Mouse (Mus musculus) liver, adult 2 months (tissue): ENCODE measurements around the gene Fam193b. TPM values are rescaled to one million over a fixed set of nuclear protein-coding genes. Genes with fewer than 3 reads are reported as not detected.
"Not testable (repeated sequence)": the region's sequence is repeated elsewhere in the genome, so short reads cannot be mapped to it uniquely, and the experiment has no call there.

Experiments used
- DNase-seq: peaks from one replicate; pipeline ENCODE4 v3.0.0-alpha.2; 2011; ENCODE audit warnings: low read depth, low spot score; ENCODE audit errors: extremely low read depth
- H3K27ac ChIP-seq: fragments of 200-500 bp; replicated peaks from 2 replicates; pipeline ENCODE4 v1.5.1; 2012; ENCODE audit warnings: low read depth, mild to moderate bottlenecking, control low read depth, inconsistent platforms, low read length; ENCODE audit not compliant: insufficient read depth
- H3K27me3 ChIP-seq: fragments of 200-500 bp; 2 replicates; pipeline ENCODE4 v1.6.1; 2012; ENCODE audit warnings: mild to moderate bottlenecking, moderate library complexity, low read length, inconsistent platforms; ENCODE audit not compliant: control insufficient read depth, insufficient read depth
- H3K36me3 ChIP-seq: fragments of 200-500 bp; 2 replicates; pipeline ENCODE4 v1.6.1; 2012; ENCODE audit warnings: low read length, inconsistent platforms; ENCODE audit not compliant: control insufficient read depth, insufficient read depth
- H3K4me1 ChIP-seq: fragments of 200-500 bp; 2 replicates; pipeline ENCODE4 v1.6.1; 2011; ENCODE audit warnings: low read length; ENCODE audit not compliant: control insufficient read depth, insufficient read depth
- H3K4me3 ChIP-seq: fragments of 200-500 bp; 2 replicates; pipeline ENCODE4 v1.5.1; 2011; ENCODE audit warnings: low read depth, mild to moderate bottlenecking, control low read depth, low read length, moderate library complexity; ENCODE audit not compliant: insufficient read depth
- H3K79me2 ChIP-seq: fragments of 200-500 bp; 2 replicates; pipeline ENCODE4 v1.6.1; 2012; ENCODE audit warnings: inconsistent platforms, mild to moderate bottlenecking, low read length, moderate library complexity; ENCODE audit not compliant: control insufficient read depth, insufficient read depth
- H3K9ac ChIP-seq: fragments of 200-500 bp; 2 replicates; pipeline ENCODE4 v1.6.1; 2012; ENCODE audit warnings: low read depth, mild to moderate bottlenecking, control low read depth, inconsistent platforms, low read length
- CTCF ChIP-seq: fragments of 200-500 bp; IDR thresholded peaks from 2 replicates; pipeline ENCODE4 v1.5.1; 2011; ENCODE audit warnings: low read depth, low read length, control low read depth
- POLR2A ChIP-seq: fragments of 200-500 bp; IDR thresholded peaks from 2 replicates; pipeline ENCODE4 v1.6.1; 2011; ENCODE audit warnings: low read length, control low read depth; ENCODE audit not compliant: insufficient read depth; ENCODE audit errors: extremely low read depth
- WGBS: fragments of 180-500 bp; shearing (Covaris S2); methylation state at CpG from one replicate; pipeline ENCODE4 v1.1.7; 2018; 5-methylcytosine and 5-hydroxymethylcytosine counted together
- polyA plus RNA-seq: library from polyadenylated mRNA; depleted of rRNA; stranded (reverse); fragments of >200 nt; gene quantifications from 2 replicates; pipeline ENCODE4 v1.2.3, GENCODE M21; 2012
- total RNA-seq: library from RNA; depleted of rRNA; stranded (reverse); fragments of >200 nt; gene quantifications from 2 replicates; pipeline ENCODE4 v1.2.3, GENCODE M21; 2014

Gene Fam193b
- total and polyA plus RNA-seq, 2 experiments = 11.7 to 67.8 TPM

GRCm38 (mm10) chr13:55575932-55576331 lies 5.0 kb upstream of the Fam193b start:
- H3K36me3 ChIP-seq = no peaks in the 10 kb centered on the region
- WGBS = 67% methylated on average over 5 of the region's 5 CpGs
- no peaks in the 10 kb centered on the region for H3K4me1 ChIP-seq
- no peak overlapping the region for H3K4me3 ChIP-seq
- H3K79me2 ChIP-seq = peaks cover 4% of the 10 kb centered on the region; the same call in 1 of the 2 replicates
- no peak overlapping the region for H3K9ac ChIP-seq
- no peak for DNase-seq
- H3K27ac ChIP-seq = no peak overlapping the region
- no peaks in the 10 kb centered on the region for H3K27me3 ChIP-seq
- no peak for TF ChIP-seq CTCF

GRCm38 (mm10) chr13:55574321-55574720 lies 3.4 kb upstream of the Fam193b start:
- H3K4me1 ChIP-seq = peaks cover 6% of the 10 kb centered on the region
- WGBS = 77% methylated on average over 5 of the region's 5 CpGs
- peaks cover 18% of the 10 kb centered on the region; the same call in 1 of the 2 replicates for H3K79me2 ChIP-seq
- no peaks in the 10 kb centered on the region for H3K27me3 ChIP-seq
- H3K36me3 ChIP-seq = no peaks in the 10 kb centered on the region
- no peak for TF ChIP-seq POLR2A
- TF ChIP-seq CTCF = no peak
- H3K9ac ChIP-seq = no peak overlapping the region
- no peak for DNase-seq
- no peak overlapping the region for H3K27ac ChIP-seq
- H3K4me3 ChIP-seq = no peak overlapping the region

DNA sequence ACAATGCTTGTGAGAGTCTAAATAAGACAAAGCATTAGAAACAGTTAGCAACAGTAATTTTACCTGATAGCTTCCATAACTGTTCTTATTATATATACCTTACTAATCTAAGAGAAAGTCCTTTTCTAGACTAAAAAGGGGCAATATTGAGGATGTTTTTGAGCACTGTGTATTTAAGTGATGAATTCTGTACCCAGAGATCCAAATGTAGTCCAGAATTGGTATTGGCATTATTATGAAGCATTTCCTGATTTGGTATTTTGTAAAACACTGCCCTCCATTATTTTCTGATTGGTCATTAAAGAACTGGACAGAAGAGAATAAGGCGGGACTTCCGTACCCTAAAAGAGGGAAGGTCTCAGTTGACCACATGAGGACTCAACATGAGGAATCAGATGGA lies 2.5 kb upstream of the Fam193b start, which contains the start of gene Tmed9:
TSS of gene Tmed9 (plus strand) at position 301 of the 400 bp plus-strand sequence.
- no peak for DNase-seq
- TF ChIP-seq POLR2A = no peak
- no peak for TF ChIP-seq CTCF
- no peak within 1 kb of the TSS for H3K4me3 ChIP-seq
- peaks cover 18% of the 10 kb centered on the region; the same call in 1 of the 2 replicates for H3K79me2 ChIP-seq
- H3K9ac ChIP-seq = no peak within 1 kb of the TSS
- peaks cover 6% of the 10 kb centered on the region for H3K4me1 ChIP-seq
- H3K27me3 ChIP-seq = no peaks in the 10 kb centered on the region
- no peak within 1 kb of the TSS for H3K27ac ChIP-seq
- WGBS = 99% methylated on average over 2 of the region's 2 CpGs
- H3K36me3 ChIP-seq = no peaks in the 10 kb centered on the region

DNA sequence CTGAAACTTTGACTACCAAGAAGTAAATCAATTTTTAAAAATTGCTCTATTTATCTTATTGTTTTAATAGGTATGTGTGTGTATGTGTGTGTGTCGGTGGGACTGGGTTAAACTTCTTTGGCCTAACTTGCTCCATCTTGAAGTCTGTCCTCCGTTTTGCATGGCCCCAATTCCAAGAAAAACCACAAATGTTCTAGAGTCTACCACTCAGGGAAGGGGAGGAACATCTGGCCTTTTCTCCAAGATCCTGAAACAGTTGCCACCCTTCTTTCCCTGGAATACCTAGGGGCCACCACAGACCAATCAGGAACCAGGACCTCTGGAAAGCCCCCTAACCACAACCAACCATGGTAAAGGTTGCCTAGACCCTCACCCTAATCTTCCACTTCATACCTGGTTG lies 1.1 kb upstream of the Fam193b start:
- Histone ChIP-seq H3K4me3 (no peak overlapping the region), H3K27me3 (no peaks in the 10 kb centered on the region), H3K27ac (no peak overlapping the region), H3K79me2 (peaks cover 25% of the 10 kb centered on the region), H3K36me3 (no peaks in the 10 kb centered on the region; the same call in 1 of the 2 replicates), H3K9ac (no peak overlapping the region), H3K4me1 (peaks cover 6% of the 10 kb centered on the region)
- DNase-seq = no peak
- TF ChIP-seq CTCF (no peak), POLR2A (no peak)
- WGBS = 90% methylated on average over 2 of the region's 2 CpGs

DNA sequence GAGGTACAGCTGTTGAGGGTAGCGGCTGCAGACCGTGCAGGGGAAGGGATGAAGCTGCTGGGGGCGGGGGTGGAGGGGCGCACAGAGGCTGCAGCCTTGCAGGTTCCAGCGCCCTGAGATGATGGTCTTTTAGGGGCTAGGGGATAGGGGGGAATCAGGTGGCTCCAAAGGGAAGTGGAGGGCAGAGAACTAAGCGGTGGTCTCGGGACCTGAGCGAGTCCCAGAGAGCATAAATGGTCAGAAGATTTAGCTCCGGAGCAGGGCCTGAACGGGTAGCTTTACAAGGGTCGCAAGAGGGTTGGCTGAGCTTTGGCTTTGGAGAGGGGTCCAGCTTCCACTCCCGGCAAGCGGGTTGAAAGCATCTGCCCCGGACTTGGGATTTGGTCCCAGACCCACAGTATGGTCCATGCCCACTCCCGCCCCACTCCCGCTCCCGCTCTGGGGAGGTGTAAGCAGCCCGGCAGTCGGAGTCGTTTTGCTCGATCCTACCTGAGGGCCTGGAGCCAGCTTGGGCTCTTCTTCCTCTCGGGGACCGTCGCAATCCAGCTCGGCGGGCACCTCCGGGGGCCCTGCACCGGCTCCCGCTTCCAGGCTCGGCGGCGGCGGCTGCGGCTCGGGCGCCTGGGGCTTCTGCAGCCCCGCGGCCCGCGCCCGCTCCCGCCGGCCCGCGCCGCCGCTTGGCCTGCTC lies 490 bp downstream of the Fam193b start:
- Histone ChIP-seq H3K9ac (peak overlapping the region; percentile 96), H3K4me3 (peak overlapping the region; percentile 90), H3K79me2 (peaks cover 26% of the 10 kb centered on the region), H3K27ac (peak overlapping the region; percentile 31; the same call in 1 of the 2 replicates), H3K27me3 (no peaks in the 10 kb centered on the region), H3K4me1 (peaks cover 6% of the 10 kb centered on the region), H3K36me3 (peaks cover 1% of the 10 kb centered on the region; the same call in 1 of the 2 replicates)
- 3% methylated on average over 42 of the region's 47 CpGs for WGBS
- TF ChIP-seq CTCF = no peak
- no peak for TF ChIP-seq POLR2A
- peak; percentile 13 for DNase-seq

DNA sequence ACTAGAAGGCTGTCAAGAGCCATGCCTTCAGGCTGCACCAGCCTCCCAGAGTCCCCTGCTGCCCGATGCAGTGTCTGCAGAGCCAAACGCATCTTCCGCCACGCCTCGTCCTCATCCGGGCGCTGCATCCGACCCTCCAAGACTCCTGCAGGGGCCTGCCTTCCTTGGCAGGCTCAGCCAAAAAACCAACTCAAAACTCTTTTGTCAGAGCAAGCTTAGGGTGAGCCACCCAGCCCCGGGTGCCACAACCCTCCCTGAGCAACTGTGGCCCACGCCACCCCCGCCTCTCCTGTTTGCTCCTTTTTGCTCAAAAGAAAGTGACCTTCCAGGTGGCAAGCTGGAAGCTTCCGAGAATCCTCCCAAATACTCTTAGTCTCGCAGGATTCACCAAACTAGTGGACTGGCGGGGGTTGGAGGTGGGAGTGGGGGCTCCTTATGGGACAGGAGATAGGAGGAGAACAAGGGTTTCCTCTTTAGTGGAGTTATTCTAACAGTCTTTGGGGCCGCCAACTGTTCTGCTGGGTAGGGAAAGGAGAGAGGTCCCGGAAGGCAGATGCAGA lies 1.1 kb downstream of the Fam193b start:
- TF ChIP-seq CTCF = no peak
- no peak for TF ChIP-seq POLR2A
- Histone ChIP-seq H3K36me3 (peaks cover 4% of the 10 kb centered on the region; the same call in 1 of the 2 replicates), H3K27me3 (no peaks in the 10 kb centered on the region), H3K4me3 (peak overlapping the region; percentile 90), H3K27ac (no peak overlapping the region), H3K79me2 (peaks cover 26% of the 10 kb centered on the region), H3K4me1 (peaks cover 6% of the 10 kb centered on the region), H3K9ac (peak overlapping the region; percentile 96)
- no peak for DNase-seq
- whole genome bisulfite sequencing = 51% methylated on average over 16 of the region's 16 CpGs

DNA sequence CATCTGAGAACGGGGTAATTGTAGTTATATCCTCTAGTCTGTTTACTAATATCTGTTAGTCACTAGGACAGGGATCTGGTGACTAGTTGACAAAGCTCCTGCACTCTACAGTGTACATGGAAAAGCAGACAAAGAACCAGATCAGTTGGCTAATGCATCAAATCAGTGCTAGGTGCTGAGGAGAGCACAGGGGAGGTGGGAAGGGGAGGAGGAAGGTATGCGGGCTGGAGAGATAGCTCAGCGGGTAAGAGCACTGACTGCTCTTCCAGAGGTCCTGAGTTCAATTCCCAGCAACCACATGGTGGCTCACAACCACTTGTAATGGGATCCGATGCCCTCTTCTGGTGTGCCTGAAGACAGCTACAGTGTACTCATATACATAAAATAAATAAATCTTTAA lies 2.4 kb downstream of the Fam193b start:
- not testable (repeated sequence) for H3K36me3 ChIP-seq, H3K9ac ChIP-seq, H3K4me1 ChIP-seq, H3K27ac ChIP-seq, DNase-seq, H3K4me3 ChIP-seq, H3K27me3 ChIP-seq
- 87% methylated on average over 4 of the region's 4 CpGs for whole genome bisulfite sequencing
- peaks cover 26% of the 10 kb centered on the region for H3K79me2 ChIP-seq
